Mouse (Mus musculus): ENCODE results near the gene Lipa. TPM values are rescaled to one million over a fixed set of nuclear protein-coding genes. Genes with fewer than 3 reads are reported as not detected.

Lipa gene
- total RNA-seq, 1 experiment from 2014 or later: 213 TPM

DNA sequence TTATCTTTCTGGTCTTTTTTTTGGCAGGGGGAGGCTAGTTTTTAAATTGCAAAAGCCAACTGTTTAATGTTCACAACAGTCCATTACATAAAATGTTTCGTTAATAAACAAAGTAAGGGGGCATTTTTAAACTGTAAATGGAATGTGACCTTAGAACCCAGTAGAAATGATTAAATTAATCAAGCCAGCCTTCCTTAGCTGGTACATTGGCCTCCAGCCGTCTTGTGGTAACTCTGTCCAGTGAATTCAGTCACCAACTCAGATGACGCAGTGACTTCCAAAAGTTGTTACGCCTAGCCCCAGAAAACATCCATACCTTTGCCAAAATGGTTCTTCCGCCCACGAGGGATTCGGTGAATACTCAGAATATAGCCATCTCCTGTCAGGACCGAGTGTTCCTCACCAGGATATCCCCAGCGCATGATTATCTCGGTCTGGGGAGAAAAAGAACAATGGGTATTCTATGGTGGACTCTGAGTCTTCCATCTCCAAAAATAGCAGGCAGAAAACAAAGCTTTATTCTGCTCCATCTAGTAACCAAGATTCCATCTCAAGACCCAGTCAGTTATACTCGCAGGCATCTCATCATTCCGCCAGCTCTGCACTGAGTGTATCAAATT is 4.1 kb downstream of the Lipa start:
- DNase-seq: no peak

DNA sequence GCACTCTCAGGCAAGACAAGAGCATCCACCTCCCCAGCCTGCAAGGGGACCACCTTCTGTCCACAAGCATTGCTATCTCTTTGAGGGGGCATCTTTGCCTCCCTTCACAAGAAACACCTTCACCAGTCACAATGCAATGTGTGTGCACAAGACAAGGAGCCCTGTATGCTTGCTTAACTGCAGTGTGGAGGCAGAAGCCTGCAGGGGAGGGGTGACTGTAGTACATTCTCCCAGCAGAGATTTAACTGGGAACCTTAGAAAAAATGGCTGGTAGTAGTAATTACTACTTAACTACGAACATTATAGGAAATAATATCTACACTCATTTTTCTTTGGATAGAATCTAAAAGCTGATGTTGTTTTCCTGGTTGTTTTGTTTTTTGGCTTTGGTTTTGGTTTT is 5.3 kb downstream of the Lipa start:
- DNase-seq: no peak

DNA sequence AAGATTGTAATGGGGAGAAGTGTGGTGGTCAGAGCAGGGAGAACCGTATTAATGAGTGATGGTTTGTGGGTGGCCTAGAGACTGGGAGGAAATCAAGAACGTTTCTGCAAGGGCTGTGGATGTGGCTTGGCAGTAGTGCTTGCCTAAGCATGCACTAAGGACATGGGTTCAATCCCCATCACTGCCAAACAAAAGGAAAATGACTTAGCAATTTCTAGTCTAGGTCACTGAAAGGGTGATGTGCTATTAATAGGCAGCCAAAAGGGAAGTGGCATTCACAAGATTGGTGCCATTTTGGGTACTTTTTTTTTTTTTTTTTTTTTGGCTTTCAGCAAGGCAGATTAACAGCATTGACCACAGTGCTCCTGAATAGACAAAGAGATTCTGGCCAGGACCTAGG is 5.9 kb downstream of the Lipa start:
- DNase-seq: no peak

DNA sequence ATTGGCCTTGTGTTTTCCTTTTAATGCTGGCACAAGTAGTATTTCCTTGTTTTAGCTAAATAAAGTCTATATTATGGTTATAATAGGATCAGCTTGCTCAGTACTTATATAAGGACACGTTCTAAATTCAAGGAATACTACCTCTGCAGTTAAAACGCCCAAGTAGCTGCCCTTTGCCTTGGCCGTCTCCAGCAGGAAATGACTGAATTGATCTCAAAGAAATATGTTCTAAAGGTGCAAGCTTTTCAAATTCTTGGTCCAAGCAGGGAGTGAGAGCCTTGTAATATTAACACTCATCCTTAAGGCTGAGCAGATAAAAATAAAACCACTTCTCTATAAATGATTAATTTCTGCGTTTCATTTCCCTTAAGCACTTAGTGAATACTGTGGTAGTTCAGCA is 7.2 kb downstream of the Lipa start:
- DNase-seq: no peak

DNA sequence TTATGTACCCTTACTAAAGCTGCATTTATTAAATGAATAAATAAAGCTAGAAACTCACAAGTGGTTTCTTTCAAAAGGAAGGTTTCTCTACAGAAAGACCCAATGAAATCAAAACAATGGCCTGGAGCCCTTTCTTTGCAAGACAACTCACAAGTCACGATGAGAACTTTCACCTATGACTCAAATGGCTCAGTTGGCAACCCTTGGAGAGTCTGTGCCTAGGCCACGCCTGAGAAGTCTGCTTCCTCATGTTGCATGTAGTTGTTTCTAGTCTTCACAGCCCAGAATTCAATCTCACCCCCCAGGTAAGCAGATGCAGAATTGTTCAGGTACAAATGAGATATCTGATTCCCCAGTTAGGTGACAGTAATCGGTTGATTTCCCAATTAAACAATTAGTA is 7.6 kb downstream of the Lipa start:
- no peak for DNase-seq

DNA sequence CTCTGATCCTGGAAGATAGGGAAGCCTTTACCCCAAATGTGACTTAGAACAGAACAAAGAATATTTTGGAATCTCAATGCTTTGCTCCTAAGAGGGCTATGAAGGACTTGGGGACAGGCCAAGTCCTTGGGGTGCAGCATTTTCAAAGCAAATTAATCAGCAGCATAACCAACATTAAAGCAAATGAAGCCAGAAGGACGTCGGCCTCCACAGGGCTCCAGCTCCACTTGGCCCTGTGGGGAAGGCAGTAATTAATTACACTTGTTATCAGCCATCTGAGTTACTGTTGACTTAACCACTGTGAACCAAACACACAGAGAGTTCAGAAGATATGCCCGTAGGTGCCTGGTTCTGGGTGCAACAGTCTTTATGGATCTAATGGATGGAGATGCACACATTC is 8.5 kb downstream of the Lipa start:
- peak; percentile 39 for DNase-seq

DNA sequence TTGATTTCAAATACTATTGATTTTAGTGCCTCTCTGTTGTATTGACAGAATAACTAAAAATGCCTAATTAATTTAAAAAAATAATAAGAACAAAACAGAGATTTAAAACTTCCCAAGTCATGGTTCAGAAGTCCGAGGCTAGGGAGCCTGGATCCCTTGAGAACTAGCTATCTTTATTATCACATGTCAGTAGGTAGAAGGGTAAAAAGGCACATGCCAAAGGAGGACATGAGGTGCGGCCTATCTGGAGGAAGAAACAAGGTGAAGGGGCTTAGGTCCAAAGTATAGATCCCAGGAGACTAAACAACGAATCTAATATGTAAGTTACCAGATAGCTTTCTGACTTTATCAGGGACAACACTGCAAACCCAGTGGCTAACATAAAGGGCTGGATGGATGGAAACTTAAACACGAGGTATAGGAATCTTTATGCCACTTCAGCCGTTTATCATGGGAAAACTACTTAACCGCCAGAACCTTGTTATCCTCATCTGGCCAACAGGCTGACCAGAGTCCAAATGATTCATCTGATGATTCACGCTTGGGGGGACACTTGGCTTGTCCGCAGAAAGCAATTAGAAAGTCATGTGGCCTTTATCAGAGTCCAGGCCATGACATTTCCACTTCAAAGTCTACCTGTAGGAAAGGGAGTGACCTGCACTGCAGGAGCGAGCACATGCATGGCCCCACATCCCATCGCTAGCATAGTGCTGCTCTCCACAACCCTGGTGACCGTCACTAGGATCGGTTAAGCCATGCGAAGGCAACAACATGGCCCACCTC is 9.3 kb downstream of the Lipa start:
- DNase-seq: peak; percentile 45

DNA sequence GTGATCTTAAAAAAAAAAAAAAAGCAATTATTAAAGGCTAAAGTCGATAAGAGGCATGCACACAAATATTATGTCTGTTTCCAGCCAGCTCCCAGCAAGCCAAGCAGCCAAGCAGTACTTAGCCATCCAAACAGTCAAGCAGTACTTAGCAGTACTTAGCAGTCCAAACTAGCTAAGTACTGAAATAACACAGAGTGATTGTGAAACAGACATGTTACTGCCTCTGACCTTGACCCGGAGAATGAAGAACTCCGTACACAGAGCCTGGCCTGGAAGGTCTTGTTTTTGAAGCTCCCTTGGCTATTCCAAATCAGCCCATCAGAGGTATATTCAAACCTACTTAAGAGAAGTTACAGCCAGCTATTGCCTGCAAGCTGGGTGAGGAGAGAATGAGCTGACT is 10.1 kb downstream of the Lipa start:
- no peak for DNase-seq

DNA sequence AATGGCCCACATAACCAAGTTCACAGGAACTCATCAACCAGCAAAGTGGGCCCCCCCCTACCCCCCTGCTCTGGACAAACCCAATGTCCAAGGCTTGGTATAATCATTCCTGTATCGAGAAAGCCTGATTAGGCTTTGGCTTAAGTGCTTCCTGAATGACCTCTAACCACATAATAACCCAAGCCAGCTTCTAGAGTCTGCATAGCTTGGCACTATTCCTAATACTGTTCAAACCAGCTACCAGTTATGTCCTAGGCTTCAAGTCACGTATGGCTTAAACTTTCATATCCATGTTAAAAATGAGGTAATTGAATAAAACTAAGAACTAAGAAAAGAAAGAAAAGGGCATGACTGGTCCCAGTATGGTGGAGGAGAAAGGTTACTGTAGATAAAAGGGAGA is 10.9 kb downstream of the Lipa start:
- DNase-seq: no peak

DNA sequence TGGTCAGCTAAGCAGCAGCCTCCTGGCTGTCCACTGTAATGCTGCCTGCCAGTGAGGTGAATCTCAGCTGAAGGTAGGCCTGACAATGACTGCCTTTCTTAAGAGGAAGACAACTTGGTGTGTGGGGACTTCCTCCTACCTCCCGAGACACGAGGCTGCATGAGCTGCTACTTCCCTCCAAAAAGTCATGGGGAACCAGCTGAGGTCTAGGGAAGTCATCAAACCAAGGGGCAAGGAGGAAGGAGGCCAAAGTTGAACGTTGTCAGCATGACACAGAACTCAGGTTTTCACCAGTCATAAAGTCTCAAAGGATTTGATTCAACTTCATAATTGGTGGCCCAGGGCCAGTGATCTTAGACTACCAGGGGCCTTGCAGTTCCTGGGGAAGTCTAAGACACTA is 11.6 kb downstream of the Lipa start:
- DNase-seq: no peak

DNA sequence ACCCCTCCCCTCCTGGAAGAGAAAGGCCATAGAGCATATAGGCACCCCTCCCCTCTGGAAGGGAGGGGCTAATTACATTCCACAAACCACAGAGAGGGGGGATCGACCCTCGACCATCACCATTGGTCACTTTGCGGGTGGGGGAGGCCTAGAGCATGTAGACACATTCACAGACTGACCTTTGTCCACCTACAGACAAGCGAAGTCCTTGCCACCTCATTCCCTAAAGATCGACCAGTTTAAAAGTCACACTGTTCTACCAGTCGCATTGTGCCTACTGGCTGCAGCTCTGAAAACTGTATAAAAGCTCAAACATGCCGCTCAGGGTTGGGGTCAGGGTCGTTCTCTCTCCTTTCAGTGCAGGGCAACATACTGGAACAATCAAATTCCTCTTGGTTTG is 15.7 kb downstream of the Lipa start:
- DNase-seq: no peak

DNA sequence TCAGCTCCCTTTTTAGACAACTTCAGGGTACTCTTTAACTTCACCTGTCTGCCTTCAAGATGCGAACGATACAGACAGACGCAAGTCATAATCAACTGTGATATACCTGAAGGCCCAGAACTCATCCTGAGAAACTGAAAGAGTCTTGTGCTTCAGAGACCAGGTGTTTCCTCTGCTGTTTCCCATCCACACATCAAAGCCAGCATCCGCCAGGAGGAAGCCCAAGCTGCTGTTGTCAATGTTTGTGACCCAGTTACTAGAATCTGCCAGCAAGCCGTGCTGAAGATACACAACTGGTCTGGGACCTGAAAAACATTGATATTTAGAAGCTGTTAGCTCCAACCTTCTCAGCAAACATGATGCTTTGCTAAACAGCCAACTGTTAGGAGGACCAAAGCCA is 16.6 kb downstream of the Lipa start:
- DNase-seq: no peak

DNA sequence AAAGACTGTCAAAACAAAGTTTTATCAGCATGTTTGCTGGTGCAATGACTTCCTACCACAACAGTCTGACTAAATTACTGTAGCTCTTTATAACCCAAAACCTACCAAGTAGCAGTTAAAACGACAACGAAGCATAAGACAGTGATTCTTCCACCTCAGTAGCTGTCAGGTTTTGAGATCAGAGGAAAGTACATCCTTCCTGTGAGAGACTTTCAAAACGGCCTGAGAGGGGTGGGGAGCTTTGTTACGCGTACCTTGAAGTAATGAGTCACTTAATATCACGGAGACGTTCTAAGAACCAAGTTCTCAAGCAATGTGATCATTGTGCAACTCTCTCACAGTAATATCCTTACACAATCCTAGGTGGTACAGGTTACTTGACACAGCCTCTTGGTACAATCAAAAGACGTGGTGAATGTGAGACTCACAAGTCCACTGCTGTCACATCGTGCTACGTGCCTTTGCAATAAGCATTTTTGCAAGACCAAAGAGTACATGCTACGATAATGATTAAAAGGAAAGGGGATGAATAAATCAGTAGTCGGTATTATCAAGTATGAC is 22.0 kb downstream of the Lipa start:
- no peak for DNase-seq

DNA sequence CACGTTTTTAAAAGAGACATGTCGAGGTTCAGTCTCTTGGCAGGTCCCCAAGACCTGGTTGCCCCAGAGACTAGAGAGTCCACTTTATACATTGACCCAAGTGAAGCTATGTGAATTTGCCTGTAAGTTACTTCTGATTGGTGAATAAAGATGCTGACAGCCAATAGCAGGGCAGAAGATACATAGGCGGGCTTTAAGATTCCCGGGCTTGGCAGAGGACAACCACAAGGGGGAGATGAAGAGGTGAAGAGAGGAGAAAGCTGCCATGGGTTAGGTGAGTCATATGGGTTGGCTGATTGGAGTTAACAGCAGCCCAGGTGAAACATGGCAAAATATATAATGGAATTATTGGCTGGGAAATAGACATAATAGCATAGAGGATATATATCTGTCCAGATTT is 26.5 kb downstream of the Lipa start:
- DNase-seq: peak; percentile 72

DNA sequence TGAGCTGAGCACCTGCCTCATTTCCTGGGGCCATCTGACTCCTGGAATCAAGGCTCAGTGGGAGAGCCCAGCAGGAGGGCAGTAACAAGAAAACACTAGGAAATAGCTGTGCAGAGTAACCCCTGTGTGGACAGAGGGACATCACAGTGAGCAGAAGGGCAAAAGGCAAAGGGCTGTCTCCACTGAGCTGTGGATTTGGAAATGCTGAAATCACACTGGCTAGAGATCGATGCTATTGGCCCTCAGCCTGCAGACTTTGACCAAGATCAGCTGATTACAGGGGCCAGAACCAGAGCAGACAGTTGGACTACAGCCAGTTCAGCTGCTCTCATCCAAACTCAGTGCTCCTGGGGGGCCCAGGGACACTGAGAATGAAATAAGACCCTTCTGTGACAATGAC is 30.9 kb downstream of the Lipa start:
- DNase-seq: no peak

DNA sequence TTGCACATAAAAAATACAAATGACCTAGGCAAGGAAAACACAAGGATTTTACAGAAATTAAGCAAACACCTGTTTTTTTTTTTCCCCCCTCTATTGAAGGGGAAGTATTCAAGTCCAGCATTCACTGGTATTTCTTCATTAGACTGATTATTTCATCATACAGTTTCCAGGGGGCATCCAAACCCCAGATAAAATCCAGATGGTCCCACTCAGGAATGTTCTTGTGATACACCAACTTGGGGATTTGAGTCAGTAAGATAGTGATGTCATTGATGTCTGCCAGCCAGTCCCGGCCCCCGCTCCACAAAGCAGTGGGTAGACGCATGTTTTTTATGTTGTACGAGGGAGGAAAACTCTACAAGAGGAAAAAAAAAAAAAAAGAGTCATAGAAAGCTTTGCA is 33.4 kb downstream of the Lipa start:
- DNase-seq: no peak

DNA sequence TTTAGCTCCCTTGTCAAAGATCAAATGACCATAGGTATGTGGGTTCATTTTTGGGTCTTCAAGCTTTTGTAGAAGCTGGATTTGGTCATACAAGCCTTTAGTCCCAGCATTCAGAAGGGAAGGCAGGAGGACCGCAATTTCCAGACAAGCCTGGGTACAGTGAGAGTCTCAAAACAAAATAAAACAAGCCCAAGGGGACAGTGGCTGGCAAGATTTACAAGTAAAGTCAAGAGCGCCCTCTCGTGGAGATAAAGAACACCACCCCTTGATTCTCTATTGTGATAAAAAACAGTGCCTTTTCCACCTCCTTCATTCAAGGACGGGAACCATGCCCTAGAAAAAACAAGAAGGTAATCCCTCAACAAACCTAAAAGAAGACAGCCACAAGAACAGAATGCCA is 43.7 kb downstream of the Lipa start:
- peak; percentile 27 for DNase-seq

DNA sequence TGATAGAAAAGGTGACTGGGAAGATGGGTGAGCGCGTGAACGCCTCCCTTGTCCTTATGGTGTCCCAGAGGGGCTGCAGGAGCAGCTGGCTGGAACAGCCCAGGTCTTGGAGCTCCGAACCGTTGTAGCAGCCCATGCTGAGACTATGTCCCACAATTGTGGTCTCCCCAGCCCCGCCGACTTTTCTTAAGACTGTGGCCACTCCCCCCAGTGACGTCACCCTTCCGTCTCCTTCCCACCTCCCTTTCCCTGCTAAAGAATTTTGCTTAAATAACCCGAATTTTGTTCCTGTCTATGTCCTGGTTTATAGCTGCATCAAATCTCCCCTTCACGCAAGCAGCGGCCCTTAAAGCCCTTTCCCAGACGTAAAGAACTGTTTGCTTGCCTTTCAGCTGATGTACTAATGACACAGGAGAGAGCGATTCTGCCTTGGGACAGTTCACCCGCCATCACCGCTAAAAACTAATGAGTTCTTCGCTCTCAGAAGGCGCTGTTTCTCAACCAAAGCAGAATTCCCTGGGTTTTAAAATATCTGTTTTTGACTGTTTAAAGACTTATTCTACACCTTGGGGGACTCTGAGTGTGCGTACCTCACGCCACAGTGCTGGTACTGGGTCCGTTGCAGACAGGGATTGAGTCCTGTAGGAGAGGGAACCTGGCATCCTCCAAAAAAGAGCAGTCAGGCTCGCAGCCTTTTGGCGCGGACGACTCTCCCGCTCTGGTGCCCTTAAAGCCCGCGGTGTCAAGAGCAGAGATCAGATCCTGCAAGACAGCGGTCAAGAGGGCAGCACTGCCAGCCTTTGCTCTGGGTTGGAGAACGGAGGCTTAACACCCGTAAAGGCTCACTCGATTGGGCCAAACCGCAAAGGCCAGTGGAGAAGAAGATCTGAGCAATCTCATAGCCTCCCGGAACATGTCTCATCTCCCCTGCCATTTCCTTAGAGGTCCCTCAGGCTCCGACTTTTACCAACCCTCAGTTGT is 52.0 kb downstream of the Lipa start, which contains the start of gene Ch25h:
Gene Ch25h, minus strand, starts transcription at position 174 of the 981 bp plus-strand sequence.
- DNase-seq: peak; percentile 40

DNA sequence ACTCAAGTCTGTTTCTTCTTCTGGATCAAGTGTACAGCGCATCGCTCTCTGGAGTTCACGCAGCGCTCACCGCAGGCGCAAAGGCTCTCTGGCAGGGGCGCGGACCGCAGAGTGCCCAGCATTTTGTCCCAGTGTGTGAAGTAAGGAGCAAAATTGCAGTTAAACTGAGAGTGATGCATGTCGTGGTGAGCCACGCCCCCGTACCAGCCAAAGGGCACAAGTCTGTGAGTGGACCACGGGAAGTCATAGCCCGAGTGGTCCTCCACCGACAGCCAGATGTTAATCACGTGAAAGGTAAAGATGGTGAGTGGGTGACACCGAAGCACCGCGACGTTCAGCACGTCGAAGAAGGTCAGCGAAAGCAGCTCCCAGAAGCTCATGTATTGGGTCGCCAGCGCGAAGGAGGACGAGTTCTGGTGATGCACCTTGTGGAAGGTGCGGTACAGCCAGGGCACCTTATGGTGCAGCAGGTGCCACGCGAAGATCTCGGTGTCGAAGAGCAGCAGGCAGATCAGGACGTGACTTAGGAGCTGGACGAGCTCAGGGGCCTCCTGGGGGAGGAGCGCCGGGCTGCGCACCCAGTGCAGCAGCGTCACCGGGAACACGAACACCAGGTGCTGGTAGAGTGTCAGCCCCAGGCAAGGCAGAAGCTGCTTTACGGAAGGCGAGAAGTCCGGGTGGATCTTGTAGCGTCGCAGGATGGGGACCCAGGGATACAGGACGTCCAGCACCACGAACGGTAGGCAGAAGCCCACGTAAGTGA is 52.9 kb downstream of the Lipa start:
- DNase-seq: peak; percentile 14

DNA sequence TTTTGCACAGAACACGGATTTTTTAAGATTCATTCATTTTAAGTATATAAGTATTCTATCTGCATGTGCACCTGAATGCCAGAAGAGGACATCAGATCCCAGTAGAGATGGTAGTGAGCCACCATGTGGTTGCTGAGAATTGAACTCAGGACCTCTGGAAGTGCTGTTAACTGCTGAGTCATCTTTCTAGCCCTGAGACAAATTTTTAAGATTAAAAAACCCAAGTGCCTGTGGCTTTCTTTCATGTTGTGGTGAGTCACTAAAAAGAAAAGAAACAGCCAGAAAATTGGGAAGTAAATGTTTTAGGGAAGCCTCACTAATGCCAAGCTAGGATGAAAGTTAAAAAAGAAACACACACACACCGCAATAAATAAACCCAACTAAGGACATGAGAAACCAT is 55.6 kb downstream of the Lipa start:
- no peak for DNase-seq

DNA sequence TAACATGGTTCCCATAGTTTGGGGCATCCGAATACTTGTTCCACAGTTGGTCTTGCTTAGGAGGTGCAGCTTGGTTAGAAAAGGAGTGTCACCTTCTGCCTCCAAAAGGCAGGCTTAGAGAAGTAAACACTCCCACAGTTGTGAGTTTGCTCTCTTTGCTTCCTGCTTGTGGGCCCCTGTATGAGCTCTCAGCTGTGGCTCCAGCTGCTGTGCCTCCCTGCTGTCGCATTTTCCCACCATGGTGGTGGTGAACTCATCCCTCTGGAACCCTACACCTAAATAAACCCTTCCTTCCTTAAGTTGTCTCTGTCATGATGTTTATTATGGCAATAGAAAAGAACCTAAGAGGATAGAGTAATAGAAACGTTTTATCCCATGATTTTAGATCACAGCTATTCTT is 58.5 kb downstream of the Lipa start:
- DNase-seq: no peak

DNA sequence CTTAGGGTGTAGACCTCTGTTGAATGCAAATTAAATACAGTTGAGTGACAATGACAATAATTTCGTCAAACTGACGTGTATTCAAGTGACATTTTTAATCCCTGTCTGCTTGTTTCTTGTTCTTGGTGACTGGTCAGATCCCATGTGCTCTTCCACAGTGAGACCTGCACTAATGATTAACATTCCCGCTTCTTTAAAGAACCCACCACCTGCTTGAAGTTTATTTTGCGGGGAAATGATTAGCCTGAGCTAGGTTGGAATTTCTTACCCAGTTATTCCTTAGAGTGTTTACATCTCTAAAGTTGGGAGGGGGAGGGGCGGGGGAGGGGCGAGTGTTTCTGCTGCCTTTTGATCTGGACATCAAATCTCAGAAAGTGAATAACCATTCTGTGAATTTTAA is 59.1 kb downstream of the Lipa start:
- no peak for DNase-seq

All from adrenal gland, postnatal 25 days (tissue).